Mouse (Mus musculus): ENCODE results near the gene Slc25a54. TPM values are rescaled to one million over a fixed set of nuclear protein-coding genes. Genes with fewer than 3 reads are reported as not detected.

The Slc25a54 gene
- polyA plus RNA-seq, 2 experiments, result not detected

- 51% methylated on average over 6 of the region's 6 CpGs for WGBS (ENCODE audit: insufficient replicate concordance)
- no peak for ATAC-seq (ENCODE audit: insufficient read depth)
- H3K4me3 ChIP-seq (ENCODE audit: insufficient read depth in 1 of 2, low read depth in 2 of 2, low read length in 2 of 2), result no peak overlapping the region
- no peaks in the 10 kb centered on the region for H3K36me3 ChIP-seq (replicated peaks; ENCODE audit: control insufficient read depth, insufficient read depth, low read depth)
- H3K9ac ChIP-seq (replicated peaks), result no peak overlapping the region
- no peaks in the 10 kb centered on the region for H3K9me3 ChIP-seq (ENCODE audit: control insufficient read depth, low read length)
- H3K4me1 ChIP-seq (replicated peaks; ENCODE audit: control insufficient read depth in 2 of 2, insufficient read depth in 2 of 2, low read length in 1 of 2), result peaks cover 0 to 4% of the 10 kb centered on the region in 2 experiments; a peak in 2 of 4 replicates
- no peak for DNase-seq (ENCODE audit: low read depth in 3 of 3, low spot score in 3 of 3)
- TF ChIP-seq CTCF (IDR thresholded peaks at IDR 0.05; ENCODE audit: low read depth) (no peak), EP300 (IDR thresholded peaks at IDR 0.05; ENCODE audit: low read depth) (no peak)
- H3K4me2 ChIP-seq (ENCODE audit: low read depth), result no peak overlapping the region
- H3K27me3 ChIP-seq (ENCODE audit: control insufficient read depth, insufficient read depth, low read length), result no peaks in the 10 kb centered on the region
- H3K27ac ChIP-seq, result no peak overlapping the region
Measured at GRCm38 (mm10) chr3:109051946-109052331, 28.3 kb upstream of the Slc25a54 start.

GRCm38 (mm10) chr3:109059903-109060302, 20.4 kb upstream of the Slc25a54 start:
- Histone ChIP-seq H3K27ac (no peak overlapping the region), H3K4me3 (ENCODE audit: insufficient read depth in 1 of 2, low read depth in 2 of 2, low read length in 2 of 2) (no peak overlapping the region), H3K9me3 (ENCODE audit: control insufficient read depth, low read length) (no peaks in the 10 kb centered on the region), H3K9ac (replicated peaks) (no peak overlapping the region), H3K27me3 (ENCODE audit: control insufficient read depth, insufficient read depth, low read length) (no peaks in the 10 kb centered on the region), H3K36me3 (replicated peaks; ENCODE audit: control insufficient read depth, insufficient read depth, low read depth) (no peaks in the 10 kb centered on the region), H3K4me1 (replicated peaks; ENCODE audit: control insufficient read depth in 2 of 2, insufficient read depth in 2 of 2, low read length in 1 of 2) (no peaks in the 10 kb centered on the region), H3K4me2 (ENCODE audit: low read depth) (no peak overlapping the region)
- WGBS (ENCODE audit: insufficient replicate concordance), result 60% methylated on average over 8 of the region's 8 CpGs
- DNase-seq (ENCODE audit: low read depth in 3 of 3, low spot score in 3 of 3), result no peak
- ATAC-seq (ENCODE audit: insufficient read depth), result no peak
- no peak for TF ChIP-seq CTCF (IDR thresholded peaks at IDR 0.05; ENCODE audit: low read depth)
- no peak for TF ChIP-seq EP300 (IDR thresholded peaks at IDR 0.05; ENCODE audit: low read depth)

GRCm38 (mm10) chr3:109062391-109062790, 17.9 kb upstream of the Slc25a54 start:
- Histone ChIP-seq H3K4me3 (ENCODE audit: insufficient read depth in 1 of 2, low read depth in 2 of 2, low read length in 2 of 2) (no peak overlapping the region), H3K27me3 (ENCODE audit: control insufficient read depth, insufficient read depth, low read length) (no peaks in the 10 kb centered on the region), H3K4me1 (replicated peaks; ENCODE audit: control insufficient read depth in 2 of 2, insufficient read depth in 2 of 2, low read length in 1 of 2) (no peaks in the 10 kb centered on the region), H3K9ac (replicated peaks) (no peak overlapping the region), H3K4me2 (ENCODE audit: low read depth) (no peak overlapping the region), H3K27ac (no peak overlapping the region), H3K36me3 (replicated peaks; ENCODE audit: control insufficient read depth, insufficient read depth, low read depth) (no peaks in the 10 kb centered on the region), H3K9me3 (ENCODE audit: control insufficient read depth, low read length) (no peaks in the 10 kb centered on the region)
- no peak for TF ChIP-seq CTCF (IDR thresholded peaks at IDR 0.05; ENCODE audit: low read depth)
- TF ChIP-seq EP300 (IDR thresholded peaks at IDR 0.05; ENCODE audit: low read depth), result no peak
- 56% methylated on average over 7 of the region's 7 CpGs for WGBS (ENCODE audit: insufficient replicate concordance)
- no peak for DNase-seq (ENCODE audit: low read depth in 3 of 3, low spot score in 3 of 3)
- ATAC-seq (ENCODE audit: insufficient read depth), result no peak

GRCm38 (mm10) chr3:109062989-109063388, 17.3 kb upstream of the Slc25a54 start:
- Histone ChIP-seq H3K4me2 (ENCODE audit: low read depth) (no peak overlapping the region), H3K4me3 (ENCODE audit: insufficient read depth in 1 of 2, low read depth in 2 of 2, low read length in 2 of 2) (no peak overlapping the region), H3K27me3 (ENCODE audit: control insufficient read depth, insufficient read depth, low read length) (no peaks in the 10 kb centered on the region), H3K27ac (no peak overlapping the region), H3K4me1 (replicated peaks; ENCODE audit: control insufficient read depth in 2 of 2, insufficient read depth in 2 of 2, low read length in 1 of 2) (no peaks in the 10 kb centered on the region), H3K9me3 (ENCODE audit: control insufficient read depth, low read length) (no peaks in the 10 kb centered on the region), H3K9ac (replicated peaks) (no peak overlapping the region), H3K36me3 (replicated peaks; ENCODE audit: control insufficient read depth, insufficient read depth, low read depth) (no peaks in the 10 kb centered on the region)
- ATAC-seq (ENCODE audit: insufficient read depth) (no peak), DNase-seq (ENCODE audit: low read depth in 3 of 3, low spot score in 3 of 3) (peak; percentile 22 to 31 (median 23))
- WGBS (ENCODE audit: insufficient replicate concordance), result 1% methylated on average over 6 of the region's 6 CpGs
- TF ChIP-seq CTCF (IDR thresholded peaks at IDR 0.05; ENCODE audit: low read depth) (peak; percentile 59), EP300 (IDR thresholded peaks at IDR 0.05; ENCODE audit: low read depth) (no peak)

GRCm38 (mm10) chr3:109084418-109084817, 4.1 kb downstream of the Slc25a54 start:
- TF ChIP-seq EP300 (IDR thresholded peaks at IDR 0.05; ENCODE audit: low read depth) (no peak), CTCF (IDR thresholded peaks at IDR 0.05; ENCODE audit: low read depth) (no peak)
- Histone ChIP-seq H3K4me3 (ENCODE audit: insufficient read depth in 1 of 2, low read depth in 2 of 2, low read length in 2 of 2) (no peak overlapping the region), H3K9ac (replicated peaks) (no peak overlapping the region), H3K4me2 (ENCODE audit: low read depth) (no peak overlapping the region), H3K27ac (no peak overlapping the region), H3K36me3 (replicated peaks; ENCODE audit: control insufficient read depth, insufficient read depth, low read depth) (no peaks in the 10 kb centered on the region), H3K4me1 (replicated peaks; ENCODE audit: control insufficient read depth in 2 of 2, insufficient read depth in 2 of 2, low read length in 1 of 2) (no peaks in the 10 kb centered on the region), H3K9me3 (ENCODE audit: control insufficient read depth, low read length) (no peaks in the 10 kb centered on the region), H3K27me3 (ENCODE audit: control insufficient read depth, insufficient read depth, low read length) (no peaks in the 10 kb centered on the region)
- 67% methylated on average over 2 of the region's 2 CpGs for WGBS (ENCODE audit: insufficient replicate concordance)
- ATAC-seq (ENCODE audit: insufficient read depth) (no peak), DNase-seq (ENCODE audit: low read depth in 3 of 3, low spot score in 3 of 3) (no peak)

All from liver, embryonic 14.5 days (tissue).